Mouse (Mus musculus) erythroblast, embryonic 14.5 days (primary cell): Measurements from ENCODE around the gene Rgs6. TPM values are rescaled to one million over a fixed set of nuclear protein-coding genes. Genes with fewer than 3 reads are reported as not detected.

Experiments used
- H3K27me3 ChIP-seq: 2 replicates; pipeline ENCODE4 v1.6.1; 2012; ENCODE audit warnings: inconsistent platforms; ENCODE audit not compliant: control insufficient read depth
- H3K36me3 ChIP-seq: 2 replicates; pipeline ENCODE4 v1.6.1; 2012; ENCODE audit warnings: mild to moderate bottlenecking, inconsistent platforms; ENCODE audit not compliant: control insufficient read depth
- H3K4me1 ChIP-seq: 2 replicates; pipeline ENCODE4 v1.6.1; 2012; ENCODE audit warnings: inconsistent platforms; ENCODE audit not compliant: control insufficient read depth
- H3K4me3 ChIP-seq: replicated peaks from 2 replicates; pipeline ENCODE3; 2012; ENCODE audit warnings: moderate library complexity, mild to moderate bottlenecking, inconsistent platforms
- H3K9me3 ChIP-seq: 2 replicates; pipeline ENCODE4 v1.6.1; 2012; ENCODE audit warnings: low read length, inconsistent platforms, mixed read lengths; ENCODE audit not compliant: control insufficient read depth
- GATA1 ChIP-seq: IDR thresholded peaks from 2 replicates; pipeline ENCODE4 v1.6.1; 2012; ENCODE audit warnings: low read length, inconsistent platforms, mixed read lengths
- TAL1 ChIP-seq: IDR thresholded peaks from 3 replicates; pipeline ENCODE4 v1.6.1; 2012; ENCODE audit warnings: low read length, inconsistent platforms, mixed read lengths
- polyA plus RNA-seq: library from polyadenylated mRNA; stranded (reverse); fragments of >175 nt; gene quantifications from 2 replicates; pipeline ENCODE4 v1.2.3, GENCODE M21; 2012

Rgs6 gene
- polyA plus RNA-seq, 1 experiment: not detected

DNA sequence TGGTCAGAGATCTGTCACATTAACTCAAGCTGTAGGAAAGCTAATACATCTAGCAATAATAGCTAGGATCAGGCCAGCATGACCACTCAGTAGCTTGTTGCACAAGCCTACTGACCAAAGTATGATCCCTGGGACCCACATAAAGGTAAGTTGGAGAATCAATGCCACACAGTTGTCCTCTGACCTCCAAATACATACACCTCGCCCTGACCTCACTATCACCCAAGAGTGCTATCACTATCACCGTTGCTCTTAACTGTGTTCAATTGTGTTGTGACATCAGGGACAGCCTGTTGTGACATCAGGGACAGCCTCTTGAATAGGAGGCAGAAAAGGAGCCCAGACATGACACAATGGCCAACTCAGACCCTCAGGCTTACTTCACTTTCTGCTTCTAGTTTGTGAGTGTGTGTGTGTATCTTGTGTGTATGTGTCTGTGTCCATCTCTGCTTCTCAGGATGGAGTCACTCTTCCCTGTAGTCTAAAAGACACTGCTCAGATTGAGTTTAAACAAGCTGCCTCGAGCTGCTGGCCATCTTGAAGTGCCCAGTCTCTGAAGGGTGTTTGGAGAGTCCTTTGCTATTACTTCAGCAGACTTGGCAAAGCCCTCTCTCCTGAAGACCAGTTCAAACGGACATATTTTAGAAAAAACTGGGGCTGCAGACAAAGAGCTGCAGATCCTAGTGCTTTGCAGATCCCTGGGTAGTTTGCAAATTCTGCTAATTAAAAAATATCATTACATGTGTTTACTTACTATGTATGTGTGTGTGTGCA is 426.0 kb downstream of the Rgs6 start:
- H3K4me1 ChIP-seq: no peaks in the 10 kb centered on the region
- no peak for TF ChIP-seq GATA1
- TF ChIP-seq TAL1: no peak
- no peak overlapping the region for H3K4me3 ChIP-seq
- no peaks in the 10 kb centered on the region for H3K36me3 ChIP-seq
- H3K9me3 ChIP-seq: no peaks in the 10 kb centered on the region
- no peaks in the 10 kb centered on the region for H3K27me3 ChIP-seq

DNA sequence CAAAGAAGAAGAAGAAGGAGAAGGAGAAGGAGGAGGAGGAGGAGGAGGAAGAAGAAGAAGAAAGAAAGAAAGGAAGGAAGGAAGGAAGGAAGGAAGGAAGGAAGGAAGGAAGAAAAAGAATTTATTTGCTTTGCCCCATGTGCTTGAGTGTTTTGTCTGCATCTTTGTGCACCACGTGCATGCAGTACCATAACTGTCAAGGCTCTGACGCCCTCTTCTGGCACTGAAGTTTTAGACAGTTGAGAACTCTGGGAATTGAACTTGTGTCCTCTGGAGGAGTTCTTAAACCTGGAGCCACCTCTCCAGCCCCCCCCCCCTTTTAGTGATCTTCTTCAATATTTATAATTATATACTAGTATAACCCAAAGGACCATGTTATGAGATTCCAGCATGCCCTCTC is 426.8 kb downstream of the Rgs6 start:
- no peaks in the 10 kb centered on the region for H3K9me3 ChIP-seq
- H3K4me1 ChIP-seq: no peaks in the 10 kb centered on the region
- no peaks in the 10 kb centered on the region for H3K36me3 ChIP-seq
- no peak overlapping the region for H3K4me3 ChIP-seq
- TF ChIP-seq GATA1: no peak
- TF ChIP-seq TAL1: no peak
- no peaks in the 10 kb centered on the region for H3K27me3 ChIP-seq

- no peak overlapping the region for H3K4me3 ChIP-seq
- TF ChIP-seq GATA1 (no peak), TAL1 (no peak)
Observed at GRCm38 (mm10) chr12:83015366-83015765, 427.3 kb downstream of the Rgs6 start.

DNA sequence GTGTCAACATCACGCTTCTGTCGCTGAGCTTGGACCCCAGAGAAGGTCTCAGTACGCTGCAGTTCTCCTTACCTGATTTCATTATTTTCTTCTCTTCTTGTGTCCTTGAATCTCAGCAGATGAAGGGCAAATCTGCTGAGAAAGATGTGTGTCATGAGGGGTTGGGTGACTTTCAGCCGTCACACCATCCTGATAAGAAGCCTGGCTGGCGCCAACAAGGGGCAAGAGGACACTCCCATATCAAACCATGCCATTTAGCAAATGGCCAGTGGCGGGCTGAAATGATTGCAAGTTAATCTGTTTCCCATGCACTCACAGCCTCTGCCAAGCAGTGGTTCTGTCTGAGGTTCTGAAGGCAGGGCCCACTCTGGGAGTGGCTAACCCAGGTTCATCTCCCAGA is 428.4 kb downstream of the Rgs6 start:
- H3K4me3 ChIP-seq: no peak overlapping the region
- H3K27me3 ChIP-seq: no peaks in the 10 kb centered on the region
- no peaks in the 10 kb centered on the region for H3K4me1 ChIP-seq
- no peaks in the 10 kb centered on the region for H3K9me3 ChIP-seq
- TF ChIP-seq TAL1: no peak
- no peak for TF ChIP-seq GATA1
- no peaks in the 10 kb centered on the region for H3K36me3 ChIP-seq

More at GRCm38 (mm10) chr12:83015366-83015765, 427.3 kb downstream of the Rgs6 start:
- H3K9me3 ChIP-seq: no peaks in the 10 kb centered on the region
- no peaks in the 10 kb centered on the region for H3K4me1 ChIP-seq
- no peaks in the 10 kb centered on the region for H3K27me3 ChIP-seq
- H3K36me3 ChIP-seq: no peaks in the 10 kb centered on the region

DNA sequence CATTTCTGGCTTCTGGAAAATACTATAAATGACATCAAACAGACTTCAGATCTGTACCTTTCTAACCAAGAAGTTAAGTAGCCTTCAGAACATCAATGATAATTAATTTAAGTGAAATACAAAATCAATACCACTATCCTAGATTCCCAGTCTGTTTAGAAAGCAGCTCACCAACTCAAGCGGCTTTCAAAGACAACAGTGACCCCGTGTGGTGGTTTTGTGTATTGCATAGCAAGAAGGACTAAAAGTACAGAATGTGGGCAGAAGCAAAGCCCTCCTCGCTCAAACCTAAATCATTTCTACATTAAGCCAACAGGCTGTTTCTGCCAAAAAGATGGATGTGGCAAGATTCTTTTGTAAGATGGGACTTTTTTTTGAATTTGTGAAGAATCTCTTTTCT is 429.9 kb downstream of the Rgs6 start:
- Histone ChIP-seq H3K4me3 (no peak overlapping the region), H3K27me3 (no peaks in the 10 kb centered on the region), H3K4me1 (no peaks in the 10 kb centered on the region), H3K36me3 (no peaks in the 10 kb centered on the region), H3K9me3 (no peaks in the 10 kb centered on the region)
- TF ChIP-seq GATA1 (no peak), TAL1 (no peak)

DNA sequence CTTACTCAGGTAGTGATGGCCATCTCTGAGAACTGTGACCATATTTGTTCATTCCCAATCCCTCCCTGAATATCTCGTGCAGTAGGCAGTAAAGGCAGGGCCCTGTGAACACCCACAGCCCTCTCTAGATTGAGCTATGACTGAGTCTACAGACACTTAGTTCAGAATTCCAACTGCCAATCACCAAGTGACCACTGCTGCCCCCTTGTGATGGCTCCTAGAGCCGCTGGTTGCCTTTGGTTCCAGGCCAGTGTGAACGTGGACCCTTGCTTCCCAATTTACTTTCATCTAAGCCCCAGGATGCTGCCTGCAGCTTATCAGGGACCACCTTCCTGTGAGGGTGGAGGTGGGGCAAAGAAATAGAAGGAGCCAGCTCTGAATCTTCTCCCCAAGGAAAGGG is 438.9 kb downstream of the Rgs6 start:
- no peaks in the 10 kb centered on the region for H3K27me3 ChIP-seq
- TF ChIP-seq TAL1 (no peak), GATA1 (no peak)

DNA sequence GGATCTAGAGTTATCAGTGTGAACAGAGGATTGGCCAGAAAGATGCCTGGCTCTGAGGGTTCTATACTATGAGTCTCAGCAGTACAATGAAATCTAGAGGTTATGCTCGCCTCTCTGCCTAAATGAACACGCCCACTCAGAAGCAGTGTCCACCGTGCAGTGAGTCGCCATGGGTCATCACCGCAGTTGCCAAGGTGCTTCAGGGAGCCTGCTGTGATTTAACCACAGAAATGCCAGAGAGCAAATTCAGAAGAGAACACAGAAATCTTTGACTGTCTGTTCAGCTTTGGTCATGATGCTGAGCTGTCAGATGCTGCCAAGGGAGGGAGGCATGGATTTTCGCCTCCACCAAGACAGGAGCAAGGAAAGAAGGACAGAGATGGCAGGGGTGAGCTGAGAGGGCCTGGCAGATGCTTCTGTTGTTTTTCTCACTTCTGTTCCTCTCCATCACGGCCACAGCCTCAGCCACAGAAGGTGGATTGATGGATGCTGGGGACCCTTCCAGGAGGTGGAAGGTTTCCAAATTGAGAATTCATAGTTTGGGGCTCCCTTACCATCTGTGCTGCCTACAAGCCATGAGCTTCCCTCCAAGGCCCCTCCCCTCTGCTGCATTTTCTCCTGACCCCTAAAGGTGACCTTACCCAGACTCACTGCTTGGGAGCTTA is 445.2 kb downstream of the Rgs6 start:
- Histone ChIP-seq H3K36me3 (no peaks in the 10 kb centered on the region), H3K4me1 (no peaks in the 10 kb centered on the region), H3K4me3 (no peak overlapping the region), H3K27me3 (no peaks in the 10 kb centered on the region), H3K9me3 (no peaks in the 10 kb centered on the region)
- no peak for TF ChIP-seq GATA1
- TF ChIP-seq TAL1: no peak

More for the DNA sequence above, 438.9 kb downstream of the Rgs6 start:
- H3K4me3 ChIP-seq: no peak overlapping the region
- no peaks in the 10 kb centered on the region for H3K9me3 ChIP-seq
- no peaks in the 10 kb centered on the region for H3K36me3 ChIP-seq
- H3K4me1 ChIP-seq: no peaks in the 10 kb centered on the region

- Histone ChIP-seq H3K27me3 (peaks cover 3% of the 10 kb centered on the region; the same call in 1 of the 2 replicates), H3K9me3 (no peaks in the 10 kb centered on the region), H3K4me3 (no peak overlapping the region), H3K36me3 (no peaks in the 10 kb centered on the region), H3K4me1 (no peaks in the 10 kb centered on the region)
- no peak for TF ChIP-seq TAL1
Observed at GRCm38 (mm10) chr12:83034859-83035569, 446.9 kb downstream of the Rgs6 start.
